In the genomic region with DNA sequence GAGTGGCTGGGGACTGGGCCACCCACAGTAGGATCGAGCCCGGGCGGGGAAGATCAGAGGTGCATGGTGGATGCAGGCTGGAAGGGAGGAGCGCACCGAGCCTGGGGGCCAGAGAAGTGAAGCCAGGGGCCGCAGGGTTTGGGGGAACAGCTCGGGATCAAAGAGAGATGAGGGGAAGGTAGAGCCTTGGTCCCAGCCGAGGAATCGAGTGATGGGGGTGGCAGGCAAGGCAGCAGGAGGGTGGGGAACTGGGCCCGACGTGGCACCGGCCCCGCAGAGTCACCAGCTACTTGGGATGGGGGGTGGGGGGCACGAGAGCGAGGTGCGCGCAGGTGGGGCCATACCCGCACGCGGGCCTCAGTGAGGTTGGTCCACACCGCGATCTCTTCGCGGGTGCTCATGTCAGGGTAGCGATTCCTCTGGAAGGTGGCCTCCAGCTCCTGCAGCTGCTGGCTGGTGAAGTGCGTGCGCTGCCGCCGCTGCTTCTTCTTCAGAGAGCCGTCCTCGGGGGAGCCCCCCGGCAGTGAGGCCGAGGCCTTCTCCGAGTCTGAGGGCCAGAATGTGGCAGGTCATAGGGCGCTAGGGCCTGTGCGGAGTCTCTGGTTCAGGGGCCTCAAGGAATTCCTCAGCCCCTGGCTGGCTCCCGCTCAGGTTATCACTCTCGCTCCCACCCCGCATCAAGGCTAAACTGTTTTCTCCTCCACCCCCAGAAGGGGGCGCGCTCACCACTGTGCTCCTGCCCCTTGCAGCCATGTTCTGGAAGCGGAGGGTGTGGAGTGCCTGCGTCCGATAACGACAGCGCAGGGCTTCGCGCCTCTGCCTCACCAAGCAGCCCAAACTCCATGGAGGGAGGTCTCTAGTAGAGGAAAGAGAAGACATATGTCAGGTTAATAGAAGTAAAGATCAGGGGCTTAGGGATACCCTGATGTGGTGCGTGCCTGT, we compare ENCODE assay signal across 8 mouse cellular contexts. TPM values are rescaled to one million over a fixed set of nuclear protein-coding genes. Genes with fewer than 3 reads are reported as not detected.
A peak's percentile ranks its signal among the peaks of the same experiment; 100 is the strongest.
DNase-seq lines count a peak whose midpoint lies in the region; ATAC-seq and TF ChIP-seq lines count a peak whose summit lies in the region.

No protein-coding gene starts in this region.

- H3K4me2 ChIP-seq in hindbrain, postnatal 0 days (ENCODE audit: low read depth, low read length): peak overlapping the region; percentile 97
- H3K4me2 ChIP-seq in limb, embryonic 12.5 days: peak overlapping the region; percentile 99
- peak overlapping the region; percentile 94 for H3K4me2 ChIP-seq in midbrain, embryonic 13.5 days (replicated peaks)

- peak overlapping the region; percentile 46 for H3K4me3 ChIP-seq in hindbrain, postnatal 0 days (ENCODE audit: low read length)
- H3K4me3 ChIP-seq in limb, embryonic 12.5 days (replicated peaks): peak overlapping the region; percentile 59
- H3K4me3 ChIP-seq in midbrain, embryonic 13.5 days (replicated peaks): peak overlapping the region; percentile 56
- H3K4me3 ChIP-seq in spleen, adult 2 months (ENCODE audit: extremely low read depth, insufficient read depth, insufficient read length): peak overlapping the region; percentile 57; the same call in 1 of the 2 replicates

- H3K9ac ChIP-seq in hindbrain, postnatal 0 days (replicated peaks; ENCODE audit: low read length): peak overlapping the region; percentile 49; the same call in 1 of the 2 replicates
- peak overlapping the region; percentile 58 for H3K9ac ChIP-seq in limb, embryonic 12.5 days (replicated peaks)
- H3K9ac ChIP-seq in midbrain, embryonic 13.5 days (replicated peaks): peak overlapping the region; percentile 69

- no peak for ATAC-seq in cerebellum, adult (ENCODE audit: insufficient number of reproducible peaks, low FRiP score, low TSS enrichment)
- peak; percentile 82 for ATAC-seq in common myeloid progenitor, adult 5-6 weeks (replicated peaks; ENCODE audit: low read depth, poor library complexity, severe bottlenecking)
- ATAC-seq in hindbrain, postnatal 0 days: peak; percentile 28; the same call in 1 of the 2 replicates
- ATAC-seq in limb, embryonic 12.5 days (ENCODE audit: insufficient number of reproducible peaks, insufficient read depth, low FRiP score, low TSS enrichment, low read depth): no peak
- peak; percentile 12; the same call in 1 of the 2 replicates for ATAC-seq in midbrain, embryonic 13.5 days

- no peaks in the 10 kb centered on the region for H3K9me3 ChIP-seq in hindbrain, postnatal 0 days (ENCODE audit: low read length)
- H3K9me3 ChIP-seq in limb, embryonic 12.5 days: no peaks in the 10 kb centered on the region
- no peaks in the 10 kb centered on the region for H3K9me3 ChIP-seq in midbrain, embryonic 13.5 days

- H3K36me3 ChIP-seq in hindbrain, postnatal 0 days (ENCODE audit: insufficient read depth, low read length): no peaks in the 10 kb centered on the region
- H3K36me3 ChIP-seq in limb, embryonic 12.5 days: no peaks in the 10 kb centered on the region
- H3K36me3 ChIP-seq in midbrain, embryonic 13.5 days: no peaks in the 10 kb centered on the region
- no peaks in the 10 kb centered on the region for H3K36me3 ChIP-seq in spleen, adult 2 months (ENCODE audit: control insufficient read depth, insufficient read depth, low read length)

- H3K27me3 ChIP-seq in hindbrain, postnatal 0 days (ENCODE audit: insufficient read depth, low read length): peaks cover 46% of the 10 kb centered on the region
- peaks cover 100% of the 10 kb centered on the region for H3K27me3 ChIP-seq in limb, embryonic 12.5 days
- peaks cover 94% of the 10 kb centered on the region for H3K27me3 ChIP-seq in midbrain, embryonic 13.5 days
- peaks cover 10% of the 10 kb centered on the region; the same call in 1 of the 2 replicates for H3K27me3 ChIP-seq in spleen, adult 2 months (ENCODE audit: control insufficient read depth, insufficient read depth, low read length)

- no peak overlapping the region for H3K27ac ChIP-seq in hindbrain, postnatal 0 days
- no peak overlapping the region for H3K27ac ChIP-seq in limb, embryonic 12.5 days
- H3K27ac ChIP-seq in midbrain, embryonic 13.5 days: no peak overlapping the region
- no peak overlapping the region for H3K27ac ChIP-seq in spleen, adult 2 months (ENCODE audit: insufficient read depth, low read length)

- peaks cover 16% of the 10 kb centered on the region; the same call in 1 of the 2 replicates for H3K4me1 ChIP-seq in hindbrain, postnatal 0 days (ENCODE audit: insufficient read depth, low read length)
- H3K4me1 ChIP-seq in limb, embryonic 12.5 days (replicated peaks): peaks cover 31% of the 10 kb centered on the region
- H3K4me1 ChIP-seq in midbrain, embryonic 13.5 days (replicated peaks): peaks cover 36% of the 10 kb centered on the region
- peaks cover 14% of the 10 kb centered on the region for H3K4me1 ChIP-seq in spleen, adult 2 months (ENCODE audit: control insufficient read depth, insufficient read depth, insufficient read length)

- peak; percentile 33 for DNase-seq in cerebellum, adult 11 months
- DNase-seq in gastrocnemius, postnatal 10 days: peak; percentile 70
- DNase-seq in hindbrain, postnatal 0 days (ENCODE audit: low spot score): peak; percentile 35
- DNase-seq in spleen, adult 2 months (ENCODE audit: low read depth in 1 of 2, low spot score in 2 of 2): peak in 1 of 2 experiments; percentile 70

- no peak for TF ChIP-seq POLR2A in spleen, adult 2 months (IDR thresholded peaks at IDR 0.05; ENCODE audit: low read depth, low read length)

- peak; percentile 73 for TF ChIP-seq CTCF in hindbrain, postnatal 0 days (IDR thresholded peaks at IDR 0.05; ENCODE audit: low read depth)
- TF ChIP-seq CTCF in spleen, adult 2 months (IDR thresholded peaks at IDR 0.05; ENCODE audit: extremely low read depth, insufficient read depth, insufficient read length, insufficient replicate concordance): peak; percentile 92

- 3% methylated on average over 49 of the region's 49 CpGs for WGBS in hindbrain, postnatal 0 days
- WGBS in limb, embryonic 12.5 days: 2% methylated on average over 49 of the region's 49 CpGs
- 3% methylated on average over 49 of the region's 49 CpGs for WGBS in midbrain, embryonic 13.5 days
- WGBS in spleen, adult 2 months: 4% methylated on average over 49 of the region's 49 CpGs

RNA-seq across cellular contexts. Expression of gene Elovl3, which starts 5.2 kb away (rescaled TPM):
- total RNA-seq in common myeloid progenitor, adult 5-6 weeks (2017): not detected in 2 replicates
- total RNA-seq in gastrocnemius, postnatal 10 days (2021): not detected
- total RNA-seq in hindbrain, postnatal 0 days (2014; rRNA removed): not detected in 2 replicates
- polyA plus RNA-seq in hindbrain, postnatal 0 days (2015; fragmentation: Nextera tagmentation; extraction: Ambion mirVana): not detected in 2 replicates
- polyA plus RNA-seq in limb, embryonic 12.5 days (2016; fragmentation: Nextera tagmentation; extraction: Ambion mirVana): 0.40 and 0.53 TPM in 2 replicates
- polyA plus RNA-seq in midbrain, embryonic 13.5 days (2015; fragmentation: Nextera tagmentation; extraction: Ambion mirVana): 1.1 TPM in 1 of 2 replicates, not detected in the other
- not detected in 2 replicates for polyA plus RNA-seq in spleen, adult 2 months (2012; rRNA removed)

RNA-seq across cellular contexts. Expression of gene Pitx3, which starts 11.2 kb away (rescaled TPM):
- total RNA-seq in common myeloid progenitor, adult 5-6 weeks (2017): not detected in 2 replicates
- 10 to 100 TPM; 19.0 to 21.6 TPM for total RNA-seq in gastrocnemius, postnatal 10 days (2021)
- total RNA-seq in hindbrain, postnatal 0 days (2014; rRNA removed): 0.21 and 1.7 TPM in 2 replicates
- polyA plus RNA-seq in hindbrain, postnatal 0 days (2015; fragmentation: Nextera tagmentation; extraction: Ambion mirVana): 0.16 TPM in 1 of 2 replicates, not detected in the other
- 8.7 and 9.5 TPM in 2 replicates for polyA plus RNA-seq in limb, embryonic 12.5 days (2016; fragmentation: Nextera tagmentation; extraction: Ambion mirVana)
- 1.6 and 9.9 TPM in 2 replicates for polyA plus RNA-seq in midbrain, embryonic 13.5 days (2015; fragmentation: Nextera tagmentation; extraction: Ambion mirVana)
- polyA plus RNA-seq in spleen, adult 2 months (2012; rRNA removed): not detected in 2 replicates

RNA-seq across cellular contexts. Expression of gene Gbf1, which starts 15.4 kb away (rescaled TPM):
- total RNA-seq in common myeloid progenitor, adult 5-6 weeks (2017): 23.7 and 38.7 TPM in 2 replicates
- 10 to 100 TPM; 54.9 to 62.5 TPM for total RNA-seq in gastrocnemius, postnatal 10 days (2021)
- total RNA-seq in hindbrain, postnatal 0 days (2014; rRNA removed): 56.4 and 63.7 TPM in 2 replicates
- 51.2 and 52.0 TPM in 2 replicates for polyA plus RNA-seq in hindbrain, postnatal 0 days (2015; fragmentation: Nextera tagmentation; extraction: Ambion mirVana)
- polyA plus RNA-seq in limb, embryonic 12.5 days (2016; fragmentation: Nextera tagmentation; extraction: Ambion mirVana): 57.4 and 63.0 TPM in 2 replicates
- polyA plus RNA-seq in midbrain, embryonic 13.5 days (2015; fragmentation: Nextera tagmentation; extraction: Ambion mirVana): 68.2 and 70.5 TPM in 2 replicates
- polyA plus RNA-seq in spleen, adult 2 months (2012; rRNA removed): 67.7 and 76.2 TPM in 2 replicates

Comparison
In these comparisons a context has a peak if more than half of its experiments do, and no peak if none do; other contexts are left out.
1. ATAC-seq: peak in common myeloid progenitor, adult 5-6 weeks (single experiment), hindbrain, postnatal 0 days (single experiment) and midbrain, embryonic 13.5 days (single experiment); none in cerebellum, adult (single experiment) and limb, embryonic 12.5 days (single experiment).
2. Peak in every context shown above with its lines, with median percentiles within 50 percentile points of each other: H3K4me2 ChIP-seq, H3K4me3 ChIP-seq and H3K9ac ChIP-seq.